Mouse (Mus musculus) midbrain, postnatal 0 days (tissue): ENCODE data around the gene Sycp2l. TPM values are rescaled to one million over a fixed set of nuclear protein-coding genes. Genes with fewer than 3 reads are reported as not detected.

Experiments used
- ATAC-seq: fragments of 200-750 bp; cut with Nextera tagmentation; 2 replicates; pipeline ENCODE4 v1.8.0; 2017; ENCODE audit warnings: moderate number of reproducible peaks, mild to moderate bottlenecking, moderate TSS enrichment, moderate library complexity; ENCODE audit not compliant: low FRiP score
- DNase-seq: peaks from one replicate; pipeline ENCODE4 v3.0.0-alpha.2; 2015; ENCODE audit warnings: low spot score
- H3K27ac ChIP-seq: fragments of 300-500 bp; sonication (generic); 2 replicates; pipeline ENCODE4 v1.5.1; 2014; ENCODE audit warnings: low read depth, mild to moderate bottlenecking, low read length, mixed read lengths
- H3K27me3 ChIP-seq: fragments of 300-500 bp; sonication (generic); 2 replicates; pipeline ENCODE4 v1.6.1; 2014; ENCODE audit warnings: low read length, control low read depth, mixed read lengths; ENCODE audit not compliant: insufficient read depth
- H3K36me3 ChIP-seq: fragments of 300-500 bp; sonication (generic); 2 replicates; pipeline ENCODE4 v1.6.1; 2014; ENCODE audit warnings: low read length, control low read depth, mixed read lengths; ENCODE audit not compliant: insufficient read depth
- H3K4me1 ChIP-seq: fragments of 300-500 bp; sonication (generic); 2 replicates; pipeline ENCODE4 v1.6.1; 2014; ENCODE audit warnings: mild to moderate bottlenecking, control low read depth, antibody characterized with exemption, low read length, mixed read lengths; ENCODE audit not compliant: insufficient read depth
- H3K4me2 ChIP-seq: fragments of 300-500 bp; sonication (generic); 2 replicates; pipeline ENCODE4 v1.6.1; 2014; ENCODE audit warnings: low read depth, mild to moderate bottlenecking, low read length, mixed read lengths; ENCODE audit not compliant: poor library complexity, severe bottlenecking
- H3K4me3 ChIP-seq: fragments of 300-500 bp; sonication (generic); 2 replicates; pipeline ENCODE4 v1.5.1; 2014; ENCODE audit warnings: low read depth, mild to moderate bottlenecking, low read length, moderate library complexity
- H3K9ac ChIP-seq: fragments of 300-500 bp; sonication (generic); replicated peaks from 2 replicates; pipeline ENCODE4 v1.6.1; 2014; ENCODE audit warnings: mild to moderate bottlenecking, low read length, moderate library complexity, mixed read lengths; ENCODE audit not compliant: poor library complexity, severe bottlenecking
- H3K9me3 ChIP-seq: fragments of 300-500 bp; sonication (generic); 2 replicates; pipeline ENCODE4 v1.6.1; 2016; ENCODE audit warnings: low read length, control low read depth
- CTCF ChIP-seq: IDR thresholded peaks from 2 replicates; pipeline ENCODE4 v1.5.1; 2016; ENCODE audit warnings: antibody characterized with exemption, mild to moderate bottlenecking
- WGBS: fragments of 180-500 bp; shearing (Covaris S2); extraction: QIAGEN DNeasy Blood & Tissue Kit; methylation state at CpG from one replicate; pipeline ENCODE4 v1.1.7; 2014; 5-methylcytosine and 5-hydroxymethylcytosine counted together
- polyA plus RNA-seq: library from polyadenylated mRNA; unstranded; fragments of >200 nt; fragmentation: Nextera tagmentation; extraction: Ambion mirVana; gene quantifications from 2 replicates; pipeline ENCODE4 v1.2.1, GENCODE M21; 2015
- total RNA-seq: library from RNA; depleted of rRNA; stranded (reverse); fragments of >200 nt; gene quantifications from 2 replicates; pipeline ENCODE4 v1.2.3, GENCODE M21; 2014

Sycp2l gene
- total and polyA plus RNA-seq, 2 experiments from 2014 or later = 0.16 TPM; not detected in 1

DNA sequence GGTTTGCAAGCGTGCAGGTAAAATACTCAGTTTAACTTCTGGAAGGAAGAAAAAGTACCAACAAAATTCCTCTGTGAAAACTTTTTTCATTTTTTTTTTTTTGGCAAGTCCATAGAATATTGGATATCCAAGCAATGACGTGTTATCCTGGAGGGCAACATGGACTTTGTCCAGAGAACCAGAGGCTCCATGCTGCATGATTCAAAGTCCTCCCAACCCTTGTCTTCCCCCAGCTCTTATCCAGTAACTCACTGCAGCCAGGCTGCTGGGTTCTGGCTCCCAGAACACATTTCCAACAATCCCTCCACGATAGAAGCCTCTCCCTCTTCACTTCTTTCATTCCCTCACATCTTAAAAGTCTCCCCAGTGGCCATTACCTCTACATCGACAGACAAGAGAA lies 97.2 kb downstream of the Sycp2l start:
- Histone ChIP-seq H3K36me3 (no peaks in the 10 kb centered on the region), H3K9me3 (no peaks in the 10 kb centered on the region), H3K4me1 (peaks cover 2% of the 10 kb centered on the region; the same call in 1 of the 2 replicates), H3K27ac (no peak overlapping the region), H3K27me3 (no peaks in the 10 kb centered on the region), H3K4me3 (no peak overlapping the region), H3K9ac (no peak overlapping the region), H3K4me2 (no peak overlapping the region)
- ATAC-seq = no peak
- no peak for TF ChIP-seq CTCF
- DNase-seq = no peak
- WGBS = 67% methylated on average over 4 of the region's 4 CpGs

DNA sequence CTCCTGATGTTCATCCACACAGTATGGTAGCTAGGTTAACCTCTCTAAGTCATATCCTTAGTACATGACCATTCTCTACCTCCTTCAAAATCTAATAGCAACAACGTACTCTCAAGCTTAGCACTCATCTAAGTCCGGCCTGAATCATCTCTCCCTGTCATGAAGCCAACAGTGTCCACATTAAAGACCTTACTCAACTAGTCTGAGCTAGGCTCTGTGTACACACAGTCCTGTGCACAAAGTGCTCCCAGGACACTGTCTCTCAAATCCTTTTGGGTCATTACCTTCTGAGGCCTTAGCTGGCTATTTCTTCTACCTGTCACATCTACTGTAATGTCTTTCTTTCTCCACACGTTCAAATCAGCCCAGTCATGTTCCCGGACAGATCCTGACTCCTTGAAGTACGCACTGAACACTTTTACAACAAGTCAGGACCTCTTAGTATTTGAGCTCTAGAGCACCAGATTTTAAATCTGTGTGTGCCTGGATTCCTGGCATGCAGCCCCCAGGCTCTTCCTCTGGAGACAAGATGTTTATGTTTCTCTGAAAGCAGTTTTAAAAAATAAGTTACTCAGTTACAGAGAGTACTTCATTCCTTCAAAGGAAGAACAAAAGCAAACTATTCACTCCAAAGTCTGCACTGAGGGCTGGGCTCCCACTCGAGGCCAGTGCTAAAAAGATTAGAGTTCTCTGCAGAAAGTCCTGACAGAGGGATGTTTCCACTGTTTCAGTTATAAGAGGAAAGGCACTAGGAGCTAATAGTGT lies 98.6 kb downstream of the Sycp2l start:
- WGBS = 75% methylated on average over 6 of the region's 6 CpGs
- H3K36me3 ChIP-seq = no peaks in the 10 kb centered on the region
- ATAC-seq (no peak), DNase-seq (no peak)
- TF ChIP-seq CTCF = no peak
- H3K27ac ChIP-seq = no peak overlapping the region
- no peaks in the 10 kb centered on the region for H3K9me3 ChIP-seq
- H3K9ac ChIP-seq = no peak overlapping the region
- no peak overlapping the region for H3K4me3 ChIP-seq
- no peak overlapping the region for H3K4me2 ChIP-seq
- peaks cover 2% of the 10 kb centered on the region; the same call in 1 of the 2 replicates for H3K4me1 ChIP-seq
- no peaks in the 10 kb centered on the region for H3K27me3 ChIP-seq

DNA sequence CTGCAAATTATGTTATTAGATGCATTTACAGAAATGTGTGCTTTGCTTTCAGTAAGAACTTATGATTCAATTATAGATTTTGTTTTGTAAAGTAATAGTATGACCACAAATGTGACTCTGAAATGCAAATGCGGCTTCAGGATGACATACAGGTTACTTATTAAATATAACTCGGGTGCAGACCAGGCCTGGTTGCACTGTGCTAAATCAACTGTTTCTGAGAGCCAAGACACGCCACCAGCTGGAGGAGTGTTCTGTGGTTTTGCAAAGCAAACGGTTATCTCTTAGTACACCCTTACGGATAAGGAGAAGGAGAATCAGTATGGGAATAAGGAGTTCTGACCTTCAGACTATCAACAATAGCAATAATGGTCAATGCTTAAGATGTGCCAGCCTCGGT lies 101.6 kb downstream of the Sycp2l start:
- no peak for ATAC-seq
- 90% methylated on average over 6 of the region's 6 CpGs for WGBS

DNA sequence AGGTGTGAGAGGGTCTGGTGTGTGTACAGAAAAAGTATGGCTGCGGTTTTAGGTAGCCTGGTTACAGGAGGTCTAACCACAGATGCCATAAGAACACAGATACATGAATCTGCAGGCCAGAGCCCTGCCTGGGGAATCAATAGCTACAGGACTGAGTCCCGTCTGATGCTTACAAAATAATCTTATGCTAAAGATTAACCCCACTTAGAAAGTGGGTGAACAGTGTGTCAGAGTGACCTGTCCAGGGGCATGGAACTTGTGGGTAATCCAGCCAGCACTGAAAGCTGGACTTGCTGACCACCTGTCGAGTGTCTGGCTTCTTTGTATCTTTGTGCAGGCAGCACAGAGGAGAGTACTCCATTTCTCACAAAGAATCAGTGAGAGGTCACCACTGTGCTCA lies 102.1 kb downstream of the Sycp2l start:
- H3K9me3 ChIP-seq = no peaks in the 10 kb centered on the region; the same call in 1 of the 2 replicates
- H3K4me3 ChIP-seq = no peak overlapping the region
- WGBS = 74% methylated on average over 3 of the region's 3 CpGs
- DNase-seq (no peak), ATAC-seq (no peak)
- no peaks in the 10 kb centered on the region for H3K27me3 ChIP-seq
- H3K4me2 ChIP-seq = no peak overlapping the region
- H3K27ac ChIP-seq = no peak overlapping the region
- H3K36me3 ChIP-seq = no peaks in the 10 kb centered on the region
- H3K4me1 ChIP-seq = peaks cover 2% of the 10 kb centered on the region; the same call in 1 of the 2 replicates
- TF ChIP-seq CTCF = no peak
- H3K9ac ChIP-seq = no peak overlapping the region

More for the DNA sequence above, 101.6 kb downstream of the Sycp2l start:
- Histone ChIP-seq H3K36me3 (no peaks in the 10 kb centered on the region), H3K4me3 (no peak overlapping the region), H3K27ac (no peak overlapping the region), H3K27me3 (no peaks in the 10 kb centered on the region), H3K9ac (no peak overlapping the region), H3K4me1 (peaks cover 2% of the 10 kb centered on the region; the same call in 1 of the 2 replicates), H3K4me2 (no peak overlapping the region), H3K9me3 (no peaks in the 10 kb centered on the region; the same call in 1 of the 2 replicates)
- DNase-seq = no peak
- no peak for TF ChIP-seq CTCF

DNA sequence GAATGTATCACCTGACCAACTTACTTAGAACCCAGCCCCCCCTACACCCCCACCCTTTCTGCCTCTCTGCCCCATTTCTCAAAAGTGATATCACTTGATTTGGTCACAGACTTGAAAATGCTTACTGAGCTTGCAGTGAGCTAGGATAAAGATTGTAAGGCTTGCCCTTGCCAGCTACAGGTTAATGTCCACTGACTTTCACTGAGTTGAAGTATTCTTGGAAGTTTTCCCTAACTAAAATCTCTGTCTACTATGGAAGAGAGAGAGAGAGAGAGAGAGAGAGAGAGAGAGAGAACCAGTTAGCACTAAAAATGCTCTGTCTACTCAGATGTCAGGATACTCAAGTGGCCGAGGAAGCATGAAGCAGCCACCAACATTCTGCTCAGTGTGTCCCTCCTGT lies 104.9 kb downstream of the Sycp2l start:
- no peaks in the 10 kb centered on the region for H3K4me1 ChIP-seq
- WGBS = 12% methylated on average over 1 of the region's 1 CpGs
- ATAC-seq (no peak), DNase-seq (no peak)
- peaks cover 9% of the 10 kb centered on the region; the same call in 1 of the 2 replicates for H3K9me3 ChIP-seq
- H3K4me2 ChIP-seq = peak overlapping the region; percentile 58
- H3K36me3 ChIP-seq = no peaks in the 10 kb centered on the region
- no peak overlapping the region for H3K27ac ChIP-seq
- no peak for TF ChIP-seq CTCF
- H3K4me3 ChIP-seq = peak overlapping the region; percentile 78
- no peaks in the 10 kb centered on the region for H3K27me3 ChIP-seq
- 0 out of 2 replicates have a peak overlapping the region, but pooled peaks have one; percentile 84 for H3K9ac ChIP-seq

DNA sequence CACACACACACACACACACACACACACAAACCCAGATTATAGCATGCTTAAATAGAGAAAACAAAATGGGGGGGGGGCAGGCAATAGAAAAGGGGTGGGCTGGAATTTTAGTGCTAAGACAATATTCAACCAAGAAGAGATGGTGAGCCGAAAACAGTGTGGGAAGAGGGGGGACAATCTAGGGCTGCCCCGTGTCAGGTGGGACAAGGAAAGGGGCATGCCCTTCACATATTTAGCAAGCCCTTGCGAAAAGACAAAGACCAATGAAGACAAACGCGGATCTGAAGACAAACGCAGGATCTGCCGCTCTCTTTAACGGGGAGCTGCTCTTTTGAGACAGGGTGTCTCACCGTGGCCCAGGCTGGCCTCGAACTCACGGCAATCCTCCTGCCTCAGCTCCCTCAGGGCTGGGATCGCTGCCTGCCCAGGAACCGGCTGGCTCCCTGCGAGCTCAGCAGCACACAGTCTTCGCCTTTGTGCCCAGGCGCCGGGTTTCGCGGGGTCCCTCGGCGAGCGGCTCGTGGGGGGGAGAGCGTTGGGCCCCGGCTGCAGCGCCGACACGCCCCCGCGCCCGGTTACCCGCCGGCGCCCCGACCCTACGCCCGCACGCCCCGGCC lies 105.7 kb downstream of the Sycp2l start:
- WGBS = 3% methylated on average over 29 of the region's 39 CpGs

More for the DNA sequence above, 105.7 kb downstream of the Sycp2l start:
- peak overlapping the region; percentile 65; the same call in 1 of the 2 replicates for H3K27ac ChIP-seq
- H3K9me3 ChIP-seq = peaks cover 9% of the 10 kb centered on the region; the same call in 1 of the 2 replicates
- DNase-seq (peak; percentile 34), ATAC-seq (peak; percentile 25; the same call in 1 of the 2 replicates)
- no peaks in the 10 kb centered on the region for H3K4me1 ChIP-seq
- peak overlapping the region; percentile 58 for H3K4me2 ChIP-seq
- no peaks in the 10 kb centered on the region for H3K27me3 ChIP-seq
- peak overlapping the region; percentile 78 for H3K4me3 ChIP-seq
- TF ChIP-seq CTCF = no peak
- H3K9ac ChIP-seq = peak overlapping the region; percentile 84
- H3K36me3 ChIP-seq = no peaks in the 10 kb centered on the region
